Mouse (Mus musculus): ENCODE results near the gene Olfr632.
"Not testable (repeated sequence)": the region's sequence is repeated elsewhere in the genome, so short reads cannot be mapped to it uniquely, and the experiment has no call there.

Gene Olfr632

GRCm38 (mm10) chr7:103934264-103934663, at the start of gene Olfr632:
Gene Olfr632, plus strand, starts transcription at chr7:103934347.
- no peak for DNase-seq (ENCODE audit: low spot score in 2 of 2)

- no peak for DNase-seq (ENCODE audit: low spot score in 2 of 2)
Measured at GRCm38 (mm10) chr7:103886152-103886551, 48.0 kb upstream of the Olfr632 start, which contains the start of gene Olfr66. Gene Olfr66, minus strand, starts transcription at chr7:103886252.

GRCm38 (mm10) chr7:103894385-103894784, 39.8 kb upstream of the Olfr632 start, which contains the start of gene Olfr64:
Gene Olfr64, minus strand, starts transcription at chr7:103894485.
- DNase-seq (ENCODE audit: low spot score in 2 of 2) = no peak

- DNase-seq (ENCODE audit: low spot score in 2 of 2) = no peak
Measured at GRCm38 (mm10) chr7:103903187-103903586, 31.0 kb upstream of the Olfr632 start, which contains the start of gene Olfr65. Gene Olfr65, plus strand, starts transcription at chr7:103903487.

DNA sequence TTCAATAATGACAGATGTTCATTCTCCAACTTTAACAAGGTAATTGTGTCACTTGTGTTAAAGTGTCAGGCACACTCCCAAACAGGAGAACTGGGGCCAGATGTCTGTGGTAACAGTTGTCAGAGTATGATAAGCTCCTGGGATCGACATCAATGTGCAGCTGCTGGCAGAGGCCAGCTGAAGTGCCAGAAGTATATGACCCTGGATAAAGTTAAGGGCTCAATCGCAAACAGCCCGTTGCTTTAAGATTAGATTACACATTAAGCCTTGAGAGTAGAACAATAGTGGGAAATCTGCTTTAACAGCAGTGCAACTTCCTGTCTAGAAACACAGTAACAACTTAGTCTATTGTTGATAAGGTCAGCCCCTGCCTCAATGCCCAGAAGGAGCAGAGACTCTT, 24.1 kb upstream of the Olfr632 start:
- DNase-seq (ENCODE audit: low spot score in 2 of 2) = no peak

DNA sequence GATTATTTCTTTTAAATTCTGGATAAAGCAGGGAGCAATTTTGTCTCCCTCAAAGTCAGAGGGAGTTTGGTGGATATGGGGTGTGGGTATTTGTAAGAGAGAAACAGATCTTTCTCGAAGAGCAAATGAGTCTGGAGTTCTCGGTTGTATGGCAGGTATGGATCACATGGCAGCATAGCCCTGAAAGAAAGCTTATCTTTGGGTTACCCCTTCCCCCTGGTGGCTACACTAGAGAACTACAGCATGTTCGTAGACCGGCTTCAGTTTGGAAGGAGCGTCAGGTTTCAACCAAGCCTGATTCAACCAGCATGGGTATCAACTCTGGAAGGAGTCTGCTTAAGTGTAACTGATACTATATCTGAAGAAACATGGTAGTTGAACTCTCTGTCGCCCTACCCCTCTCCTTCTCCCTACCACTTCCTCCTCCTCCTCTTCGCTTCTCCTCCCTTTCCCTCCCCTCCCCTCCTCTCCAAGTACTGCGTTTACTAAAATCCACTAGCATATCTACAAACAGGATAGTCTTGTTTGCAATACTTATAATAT, 21.1 kb upstream of the Olfr632 start:
- no peak for DNase-seq (ENCODE audit: low spot score in 2 of 2)

DNA sequence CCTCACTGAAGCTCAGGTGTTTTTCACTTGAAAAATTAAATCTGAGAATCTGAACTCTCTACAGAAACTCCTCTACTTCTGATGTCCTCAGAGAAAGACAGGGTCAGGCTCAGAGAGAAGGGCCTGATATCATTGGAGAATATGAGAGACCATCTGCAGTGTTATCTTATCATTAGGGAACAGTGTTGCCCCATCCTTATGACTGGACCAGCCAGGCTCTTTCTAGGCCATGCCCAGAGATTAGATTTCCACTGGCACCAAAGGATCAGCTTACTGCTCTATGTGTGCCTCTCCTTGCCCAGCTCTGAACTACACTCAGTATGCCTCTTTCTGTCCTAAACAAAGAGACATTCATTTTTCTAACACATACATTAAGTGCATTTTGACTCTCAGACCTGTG, 18.8 kb upstream of the Olfr632 start:
- no peak for DNase-seq (ENCODE audit: low spot score in 2 of 2)

DNA sequence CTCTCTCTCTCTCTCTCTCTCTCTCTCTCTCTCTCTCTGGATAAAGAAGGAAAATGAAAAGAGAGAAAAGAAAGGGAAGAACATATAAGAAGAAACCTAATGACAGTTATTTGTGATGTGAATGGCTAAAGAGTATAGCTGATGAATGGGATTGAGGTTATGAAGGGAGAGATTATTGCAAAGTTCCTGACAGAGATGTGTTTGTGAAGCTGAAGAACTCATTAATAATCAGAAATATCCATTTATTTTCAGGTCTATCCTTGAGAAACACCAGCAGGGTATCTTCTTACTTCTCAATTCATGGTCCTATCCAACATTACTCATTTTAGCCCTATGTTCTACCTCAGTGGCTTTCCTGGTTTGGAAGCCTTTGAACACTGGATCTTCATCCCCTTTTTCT, 5.6 kb upstream of the Olfr632 start, which contains the start of gene Olfr631:
Gene Olfr631 (plus strand): TSS at position 301 of the 400 bp plus-strand sequence.
- DNase-seq (ENCODE audit: low spot score in 2 of 2) = no peak

- peak in 1 of 2 experiments; percentile 40 for DNase-seq (ENCODE audit: low spot score in 2 of 2)
Measured at GRCm38 (mm10) chr7:103942730-103943129, 8.6 kb downstream of the Olfr632 start.

DNA sequence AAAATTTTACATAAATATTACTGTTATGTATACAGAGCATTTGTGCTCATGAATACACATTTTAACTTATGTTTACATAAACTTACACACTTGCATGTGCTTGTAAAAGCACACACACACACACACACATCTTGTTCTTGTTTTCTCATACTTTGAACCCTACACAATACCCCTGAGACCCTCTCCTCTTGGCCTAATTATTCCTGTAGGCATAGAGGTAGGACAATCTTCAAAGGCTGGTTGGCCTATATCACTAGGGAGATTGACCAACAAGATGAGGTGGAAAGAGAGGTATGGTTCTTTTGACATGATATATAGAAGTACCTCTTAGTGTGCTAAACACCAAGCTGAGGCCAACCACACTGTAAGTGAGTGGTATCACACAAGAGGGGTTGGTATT, 10.0 kb downstream of the Olfr632 start, which contains the start of gene Olfr633:
Gene Olfr633 (plus strand): TSS at position 301 of the 400 bp plus-strand sequence.
- DNase-seq (ENCODE audit: low spot score in 2 of 2) = no peak

- not testable (repeated sequence) for DNase-seq (ENCODE audit: low spot score in 2 of 2)
Measured at GRCm38 (mm10) chr7:103966873-103967272, 32.7 kb downstream of the Olfr632 start.

- DNase-seq (ENCODE audit: low spot score in 2 of 2) = no peak
Measured at GRCm38 (mm10) chr7:103970852-103971251, 36.7 kb downstream of the Olfr632 start, which contains the start of gene Olfr635. Gene Olfr635, plus strand, starts transcription at chr7:103971152.

DNA sequence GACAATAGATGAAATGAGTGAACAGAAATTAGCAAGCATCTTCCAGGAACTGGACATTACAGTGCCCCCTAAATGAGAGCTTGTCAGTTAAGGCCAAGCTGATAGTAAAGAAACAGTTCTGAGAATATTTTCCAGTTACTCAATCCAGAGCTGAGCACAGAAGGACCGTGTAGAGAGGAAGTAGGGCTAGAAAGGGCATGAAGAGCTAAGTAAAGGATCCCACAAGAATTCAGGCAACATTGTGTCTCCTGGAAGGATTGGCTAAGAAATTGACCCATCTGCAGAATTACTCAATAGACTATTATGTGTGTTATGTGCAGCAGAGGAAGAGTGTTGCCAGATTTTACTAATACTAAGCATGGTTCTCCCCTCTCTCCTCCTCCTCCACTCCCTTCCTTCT, 37.6 kb downstream of the Olfr632 start:
- DNase-seq (ENCODE audit: low spot score in 2 of 2) = no peak
